Mouse (Mus musculus) liver, adult 2 months (tissue): ENCODE measurements around the gene Ring1. TPM values are rescaled to one million over a fixed set of nuclear protein-coding genes. Genes with fewer than 3 reads are reported as not detected.

Experiments used
- DNase-seq: peaks from one replicate; pipeline ENCODE4 v3.0.0-alpha.2; 2011; ENCODE audit warnings: low read depth, low spot score; ENCODE audit errors: extremely low read depth
- H3K27ac ChIP-seq: fragments of 200-500 bp; replicated peaks from 2 replicates; pipeline ENCODE4 v1.5.1; 2012; ENCODE audit warnings: low read depth, mild to moderate bottlenecking, control low read depth, inconsistent platforms, low read length; ENCODE audit not compliant: insufficient read depth
- H3K27me3 ChIP-seq: fragments of 200-500 bp; 2 replicates; pipeline ENCODE4 v1.6.1; 2012; ENCODE audit warnings: mild to moderate bottlenecking, moderate library complexity, low read length, inconsistent platforms; ENCODE audit not compliant: control insufficient read depth, insufficient read depth
- H3K36me3 ChIP-seq: fragments of 200-500 bp; 2 replicates; pipeline ENCODE4 v1.6.1; 2012; ENCODE audit warnings: low read length, inconsistent platforms; ENCODE audit not compliant: control insufficient read depth, insufficient read depth
- H3K4me1 ChIP-seq: fragments of 200-500 bp; 2 replicates; pipeline ENCODE4 v1.6.1; 2011; ENCODE audit warnings: low read length; ENCODE audit not compliant: control insufficient read depth, insufficient read depth
- H3K4me3 ChIP-seq: fragments of 200-500 bp; 2 replicates; pipeline ENCODE4 v1.5.1; 2011; ENCODE audit warnings: low read depth, mild to moderate bottlenecking, control low read depth, low read length, moderate library complexity; ENCODE audit not compliant: insufficient read depth
- H3K79me2 ChIP-seq: fragments of 200-500 bp; 2 replicates; pipeline ENCODE4 v1.6.1; 2012; ENCODE audit warnings: inconsistent platforms, mild to moderate bottlenecking, low read length, moderate library complexity; ENCODE audit not compliant: control insufficient read depth, insufficient read depth
- H3K9ac ChIP-seq: fragments of 200-500 bp; 2 replicates; pipeline ENCODE4 v1.6.1; 2012; ENCODE audit warnings: low read depth, mild to moderate bottlenecking, control low read depth, inconsistent platforms, low read length
- CTCF ChIP-seq: fragments of 200-500 bp; IDR thresholded peaks from 2 replicates; pipeline ENCODE4 v1.5.1; 2011; ENCODE audit warnings: low read depth, low read length, control low read depth
- POLR2A ChIP-seq: fragments of 200-500 bp; IDR thresholded peaks from 2 replicates; pipeline ENCODE4 v1.6.1; 2011; ENCODE audit warnings: low read length, control low read depth; ENCODE audit not compliant: insufficient read depth; ENCODE audit errors: extremely low read depth
- WGBS: fragments of 180-500 bp; shearing (Covaris S2); methylation state at CpG from one replicate; pipeline ENCODE4 v1.1.7; 2018; 5-methylcytosine and 5-hydroxymethylcytosine counted together
- polyA plus RNA-seq: library from polyadenylated mRNA; depleted of rRNA; stranded (reverse); fragments of >200 nt; gene quantifications from 2 replicates; pipeline ENCODE4 v1.2.3, GENCODE M21; 2012
- total RNA-seq: library from RNA; depleted of rRNA; stranded (reverse); fragments of >200 nt; gene quantifications from 2 replicates; pipeline ENCODE4 v1.2.3, GENCODE M21; 2014

The Ring1 gene
- total and polyA plus RNA-seq, 2 experiments: 10.0 to 33.8 TPM

- Histone ChIP-seq H3K79me2 (no peaks in the 10 kb centered on the region), H3K27me3 (no peaks in the 10 kb centered on the region), H3K27ac (no peak overlapping the region), H3K4me3 (no peak overlapping the region), H3K36me3 (no peaks in the 10 kb centered on the region), H3K4me1 (peaks cover 15% of the 10 kb centered on the region), H3K9ac (no peak overlapping the region)
- no peak for TF ChIP-seq POLR2A
- no peak for TF ChIP-seq CTCF
- 97% methylated on average over 20 of the region's 20 CpGs for whole genome bisulfite sequencing
- DNase-seq: no peak
Measured at GRCm38 (mm10) chr17:34022987-34023386, 1.5 kb downstream of the Ring1 start.

GRCm38 (mm10) chr17:34022414-34022783 lies 2.1 kb downstream of the Ring1 start:
- no peak for DNase-seq
- TF ChIP-seq CTCF: no peak
- no peak for TF ChIP-seq POLR2A

GRCm38 (mm10) chr17:34021539-34022413 lies 2.7 kb downstream of the Ring1 start:
- no peak for DNase-seq
- Histone ChIP-seq H3K27me3 (no peaks in the 10 kb centered on the region), H3K9ac (no peak overlapping the region), H3K79me2 (no peaks in the 10 kb centered on the region), H3K4me1 (peaks cover 10% of the 10 kb centered on the region), H3K4me3 (no peak overlapping the region), H3K36me3 (no peaks in the 10 kb centered on the region), H3K27ac (no peak overlapping the region)
- WGBS: 96% methylated on average over 23 of the region's 23 CpGs
- TF ChIP-seq POLR2A: no peak

More at GRCm38 (mm10) chr17:34022414-34022783, 2.1 kb downstream of the Ring1 start:
- Histone ChIP-seq H3K4me3 (no peak overlapping the region), H3K27ac (no peak overlapping the region), H3K27me3 (no peaks in the 10 kb centered on the region), H3K4me1 (peaks cover 15% of the 10 kb centered on the region), H3K36me3 (no peaks in the 10 kb centered on the region), H3K9ac (no peak overlapping the region), H3K79me2 (no peaks in the 10 kb centered on the region)
- WGBS: 95% methylated on average over 11 of the region's 14 CpGs

GRCm38 (mm10) chr17:34013436-34013835 lies 11.0 kb downstream of the Ring1 start:
- no peaks in the 10 kb centered on the region for H3K4me1 ChIP-seq
- no peak for TF ChIP-seq CTCF
- TF ChIP-seq POLR2A: no peak
- H3K27me3 ChIP-seq: no peaks in the 10 kb centered on the region
- no peak overlapping the region for H3K27ac ChIP-seq
- no peak overlapping the region for H3K9ac ChIP-seq
- WGBS: 94% methylated on average over 8 of the region's 8 CpGs
- no peak for DNase-seq
- no peak overlapping the region for H3K4me3 ChIP-seq
- no peaks in the 10 kb centered on the region for H3K36me3 ChIP-seq
- no peaks in the 10 kb centered on the region for H3K79me2 ChIP-seq

GRCm38 (mm10) chr17:34010156-34010555 lies 14.3 kb downstream of the Ring1 start:
- 78% methylated on average over 5 of the region's 5 CpGs for WGBS
- no peak overlapping the region for H3K9ac ChIP-seq
- no peaks in the 10 kb centered on the region for H3K36me3 ChIP-seq
- no peaks in the 10 kb centered on the region for H3K79me2 ChIP-seq
- no peak overlapping the region for H3K4me3 ChIP-seq
- H3K27me3 ChIP-seq: peaks cover 3% of the 10 kb centered on the region; the same call in 1 of the 2 replicates
- TF ChIP-seq CTCF (no peak), POLR2A (no peak)
- DNase-seq: no peak
- H3K4me1 ChIP-seq: no peaks in the 10 kb centered on the region
- H3K27ac ChIP-seq: no peak overlapping the region

GRCm38 (mm10) chr17:34006570-34006969 lies 17.9 kb downstream of the Ring1 start:
- 52% methylated on average over 2 of the region's 2 CpGs for WGBS
- peaks cover 3% of the 10 kb centered on the region; the same call in 1 of the 2 replicates for H3K27me3 ChIP-seq
- no peaks in the 10 kb centered on the region for H3K4me1 ChIP-seq
- no peaks in the 10 kb centered on the region for H3K79me2 ChIP-seq
- no peak overlapping the region for H3K9ac ChIP-seq
- TF ChIP-seq CTCF: no peak
- TF ChIP-seq POLR2A: no peak
- no peaks in the 10 kb centered on the region for H3K36me3 ChIP-seq
- DNase-seq: no peak
- no peak overlapping the region for H3K27ac ChIP-seq
- no peak overlapping the region for H3K4me3 ChIP-seq
